Mouse (Mus musculus) embryonic facial prominence, embryonic 15.5 days (tissue): ENCODE results near the gene Pgp. TPM values are rescaled to one million over a fixed set of nuclear protein-coding genes. Genes with fewer than 3 reads are reported as not detected.

Source experiments
- ATAC-seq: fragments of 200-750 bp; cut with Nextera tagmentation; 2 replicates; pipeline ENCODE4 v1.8.0; 2017; ENCODE audit warnings: low read depth, moderate TSS enrichment; ENCODE audit not compliant: insufficient number of reproducible peaks, low FRiP score, low TSS enrichment
- H3K27ac ChIP-seq: fragments of 300-500 bp; sonication (generic); replicated peaks from 2 replicates; pipeline ENCODE4 v1.5.1; 2015; ENCODE audit warnings: mild to moderate bottlenecking, inconsistent platforms
- H3K27me3 ChIP-seq: fragments of 300-500 bp; sonication (generic); 2 replicates; pipeline ENCODE4 v1.6.1; 2015; ENCODE audit warnings: inconsistent platforms
- H3K36me3 ChIP-seq: fragments of 300-500 bp; sonication (generic); 2 replicates; pipeline ENCODE4 v1.6.1; 2015; ENCODE audit warnings: mild to moderate bottlenecking, inconsistent platforms
- H3K4me1 ChIP-seq: fragments of 300-500 bp; sonication (generic); 2 replicates; pipeline ENCODE4 v1.6.1; 2015; ENCODE audit warnings: inconsistent platforms
- H3K4me2 ChIP-seq: fragments of 300-500 bp; sonication (generic); replicated peaks from 2 replicates; pipeline ENCODE4 v1.6.1; 2015; ENCODE audit warnings: mild to moderate bottlenecking, inconsistent platforms
- H3K4me3 ChIP-seq: fragments of 300-500 bp; sonication (generic); replicated peaks from 2 replicates; pipeline ENCODE4 v1.5.1; 2015; ENCODE audit warnings: mild to moderate bottlenecking, inconsistent platforms
- H3K9ac ChIP-seq: fragments of 300-500 bp; sonication (generic); 2 replicates; pipeline ENCODE4 v1.6.1; 2015; ENCODE audit warnings: inconsistent platforms
- H3K9me3 ChIP-seq: fragments of 300-500 bp; sonication (generic); replicated peaks from 2 replicates; pipeline ENCODE4 v1.6.1; 2016; ENCODE audit warnings: inconsistent platforms
- WGBS: fragments of 180-500 bp; shearing (Covaris S2); methylation state at CpG from one replicate; pipeline ENCODE4 v1.1.7; 2015; 5-methylcytosine and 5-hydroxymethylcytosine counted together
- polyA plus RNA-seq: library from polyadenylated mRNA; unstranded; fragments of >200 nt; fragmentation: Nextera tagmentation; extraction: Ambion mirVana; gene quantifications from 2 replicates; pipeline ENCODE4 v1.2.1, GENCODE M21; 2015

The Pgp gene
- polyA plus RNA-seq, 1 experiment from 2014 or later = 48.9 TPM

DNA sequence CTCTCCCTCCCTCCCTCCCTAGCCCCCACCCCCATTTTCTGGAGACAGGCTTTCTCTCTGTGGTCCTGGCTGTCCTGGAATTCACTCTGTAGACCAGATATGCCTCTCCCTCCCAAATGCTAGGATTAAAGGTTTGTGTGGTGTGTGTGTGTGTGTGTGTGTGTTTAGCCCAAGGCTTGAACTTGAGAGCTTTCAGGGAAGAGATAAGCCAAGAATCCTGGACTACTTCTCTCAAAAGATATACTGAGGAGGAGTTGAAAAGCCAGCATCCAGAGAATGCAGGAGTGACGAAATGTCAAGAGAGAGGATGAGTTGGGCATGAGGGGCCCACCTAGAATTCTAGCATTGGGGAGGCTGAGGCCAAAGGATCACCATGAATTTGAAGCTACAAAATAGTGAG, 7.3 kb upstream of the Pgp start:
- ATAC-seq = no peak
- H3K9me3 ChIP-seq = no peaks in the 10 kb centered on the region
- H3K36me3 ChIP-seq = no peaks in the 10 kb centered on the region
- 69% methylated on average over 1 of the region's 1 CpGs for WGBS
- H3K27ac ChIP-seq = no peak overlapping the region
- H3K4me2 ChIP-seq = no peak overlapping the region
- no peaks in the 10 kb centered on the region for H3K27me3 ChIP-seq
- no peaks in the 10 kb centered on the region for H3K4me1 ChIP-seq
- H3K4me3 ChIP-seq = no peak overlapping the region
- no peak overlapping the region for H3K9ac ChIP-seq

DNA sequence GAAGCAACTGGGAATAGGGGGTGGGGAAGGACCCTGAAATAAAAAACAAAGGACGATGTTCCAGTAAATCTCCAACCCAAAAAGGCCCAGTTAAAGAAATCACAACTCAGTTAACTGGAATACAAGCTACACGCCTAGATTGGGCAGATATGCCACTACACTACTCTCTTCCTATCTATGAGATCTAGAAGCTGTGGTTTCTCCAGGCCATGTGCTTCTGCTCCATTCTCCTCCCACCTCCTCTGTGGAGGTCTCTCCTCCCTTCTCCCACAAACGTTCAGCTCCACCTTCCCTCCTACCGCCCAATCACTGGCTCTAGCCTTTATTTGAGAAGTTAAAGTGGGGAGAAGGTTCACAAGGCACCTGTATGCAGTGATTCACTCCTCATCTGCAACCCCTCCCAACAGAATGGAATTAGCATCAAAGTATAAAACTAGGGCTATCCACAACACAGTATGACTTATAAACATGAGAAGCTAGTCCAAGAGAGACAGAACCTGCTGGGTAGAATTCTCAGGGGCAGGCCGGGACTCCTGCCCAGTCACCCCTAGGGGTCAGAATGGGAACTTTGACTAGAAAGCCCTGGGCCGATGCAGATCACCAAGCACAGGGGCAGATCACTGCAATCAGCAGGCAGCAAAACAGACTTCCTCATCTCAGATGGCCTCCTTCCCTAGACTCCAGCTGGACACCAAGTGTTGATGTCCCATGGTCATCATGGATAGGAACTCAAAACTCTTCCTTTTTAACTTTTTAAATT, 6.6 kb upstream of the Pgp start:
- H3K9me3 ChIP-seq = no peaks in the 10 kb centered on the region
- no peak overlapping the region for H3K27ac ChIP-seq
- WGBS = 52% methylated on average over 6 of the region's 6 CpGs
- no peaks in the 10 kb centered on the region for H3K36me3 ChIP-seq
- no peak overlapping the region for H3K4me2 ChIP-seq
- no peak overlapping the region for H3K9ac ChIP-seq
- no peaks in the 10 kb centered on the region for H3K4me1 ChIP-seq
- H3K27me3 ChIP-seq = no peaks in the 10 kb centered on the region
- ATAC-seq = no peak
- H3K4me3 ChIP-seq = no peak overlapping the region

DNA sequence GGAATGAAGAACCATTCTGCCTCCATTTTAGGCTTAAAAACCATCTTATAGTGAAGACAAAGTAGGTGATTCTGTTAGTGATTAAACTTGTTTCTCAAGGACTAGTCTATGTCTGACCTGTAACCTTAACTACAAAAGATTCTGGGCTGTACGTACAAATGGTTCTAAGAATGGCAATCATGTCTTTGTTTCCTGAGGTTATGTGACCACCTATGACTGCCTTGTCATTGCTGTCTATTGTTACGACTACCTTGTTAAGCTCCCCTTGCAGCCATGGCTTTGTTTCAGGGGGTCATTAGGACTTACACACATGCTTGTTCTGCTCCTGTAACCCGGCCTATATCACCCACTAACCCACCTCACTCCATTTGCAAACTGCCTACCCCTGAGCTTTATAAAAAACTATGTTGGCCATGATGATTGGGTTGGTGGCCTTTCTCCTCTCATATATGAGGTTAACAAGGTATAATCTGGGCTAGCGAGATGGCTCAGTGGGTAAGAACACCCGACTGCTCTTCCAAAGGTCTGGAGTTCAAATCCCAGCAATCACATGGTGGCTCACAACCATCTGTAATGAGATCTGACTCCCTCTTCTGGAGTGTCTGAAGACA, 1.5 kb upstream of the Pgp start:
- no peak for ATAC-seq
- Histone ChIP-seq H3K4me1 (peaks cover 25% of the 10 kb centered on the region), H3K9me3 (no peaks in the 10 kb centered on the region), H3K4me3 (no peak overlapping the region), H3K27me3 (no peaks in the 10 kb centered on the region), H3K27ac (no peak overlapping the region), H3K9ac (no peak overlapping the region), H3K4me2 (no peak overlapping the region), H3K36me3 (peaks cover 3% of the 10 kb centered on the region; the same call in 1 of the 2 replicates)
- WGBS = 95% methylated on average over 5 of the region's 5 CpGs

DNA sequence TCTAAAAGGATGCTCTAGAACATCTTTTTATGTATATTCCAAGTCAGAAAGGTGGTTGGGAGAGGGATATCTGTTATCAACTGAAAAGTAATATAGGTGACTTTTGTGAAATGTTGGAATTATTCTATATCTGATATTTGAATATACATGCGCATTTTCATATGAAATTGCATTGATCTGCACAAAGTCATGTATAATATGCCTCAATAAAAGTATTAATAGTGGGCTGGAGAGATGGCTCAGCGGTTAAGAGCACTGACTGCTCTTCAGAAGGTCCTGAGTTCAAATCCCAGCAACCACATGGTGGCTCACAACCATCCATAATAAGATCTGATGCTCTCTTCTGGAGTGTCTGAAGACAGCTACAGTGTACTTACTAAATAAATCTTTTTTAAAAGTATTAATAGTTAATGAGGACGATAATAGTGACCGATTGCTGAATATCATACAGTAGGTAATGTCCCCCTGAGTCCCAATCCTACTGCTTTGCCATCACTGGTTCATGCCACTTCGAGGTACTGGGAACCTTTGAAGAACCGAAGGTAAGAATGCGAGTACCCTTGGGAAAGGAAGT, 769 bp upstream of the Pgp start:
- WGBS = 18% methylated on average over 7 of the region's 7 CpGs
- H3K27ac ChIP-seq = peak overlapping the region; percentile 82
- H3K4me1 ChIP-seq = peaks cover 25% of the 10 kb centered on the region
- peak overlapping the region; percentile 43 for H3K9ac ChIP-seq
- H3K36me3 ChIP-seq = peaks cover 9% of the 10 kb centered on the region
- no peaks in the 10 kb centered on the region for H3K9me3 ChIP-seq
- peak overlapping the region; percentile 84 for H3K4me3 ChIP-seq
- H3K4me2 ChIP-seq = peak overlapping the region; percentile 96
- no peaks in the 10 kb centered on the region for H3K27me3 ChIP-seq
- no peak for ATAC-seq

DNA sequence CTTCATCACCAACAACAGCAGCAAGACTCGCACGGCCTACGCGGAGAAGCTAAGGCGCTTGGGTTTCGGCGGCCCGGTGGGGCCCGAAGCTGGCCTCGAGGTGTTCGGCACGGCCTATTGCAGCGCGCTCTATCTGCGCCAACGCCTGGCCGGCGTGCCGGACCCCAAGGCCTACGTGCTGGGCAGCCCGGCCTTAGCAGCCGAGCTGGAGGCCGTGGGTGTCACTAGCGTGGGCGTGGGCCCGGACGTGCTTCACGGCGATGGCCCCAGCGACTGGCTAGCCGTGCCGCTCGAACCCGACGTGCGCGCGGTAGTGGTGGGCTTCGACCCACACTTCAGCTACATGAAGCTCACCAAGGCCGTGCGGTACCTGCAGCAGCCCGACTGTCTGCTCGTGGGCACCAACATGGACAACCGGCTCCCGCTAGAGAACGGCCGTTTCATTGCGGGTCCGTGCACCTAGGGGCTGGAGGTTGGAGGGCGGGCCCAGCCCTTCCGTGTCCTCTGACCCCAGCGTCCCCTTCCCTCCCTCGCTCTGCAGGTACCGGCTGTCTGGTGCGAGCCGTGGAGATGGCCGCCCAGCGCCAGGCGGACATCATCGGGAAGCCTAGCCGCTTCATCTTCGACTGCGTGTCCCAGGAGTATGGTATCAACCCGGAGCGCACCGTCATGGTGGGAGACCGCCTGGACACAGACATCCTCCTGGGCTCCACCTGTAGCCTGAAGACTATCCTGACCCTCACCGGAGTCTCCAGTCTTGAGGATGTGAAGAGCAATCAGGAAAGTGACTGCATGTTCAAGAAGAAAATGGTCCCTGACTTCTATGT, 722 bp downstream of the Pgp start:
- Histone ChIP-seq H3K9me3 (no peaks in the 10 kb centered on the region), H3K36me3 (peaks cover 24% of the 10 kb centered on the region), H3K27ac (0 out of 2 replicates have a peak overlapping the region, but pooled peaks have one; percentile 35), H3K9ac (peak overlapping the region; percentile 75), H3K4me2 (peak overlapping the region; percentile 96), H3K4me1 (peaks cover 25% of the 10 kb centered on the region), H3K4me3 (peak overlapping the region; percentile 84), H3K27me3 (no peaks in the 10 kb centered on the region)
- under 1% methylated on average over 68 of the region's 68 CpGs for WGBS
- peak; percentile 48; the same call in 1 of the 2 replicates for ATAC-seq

DNA sequence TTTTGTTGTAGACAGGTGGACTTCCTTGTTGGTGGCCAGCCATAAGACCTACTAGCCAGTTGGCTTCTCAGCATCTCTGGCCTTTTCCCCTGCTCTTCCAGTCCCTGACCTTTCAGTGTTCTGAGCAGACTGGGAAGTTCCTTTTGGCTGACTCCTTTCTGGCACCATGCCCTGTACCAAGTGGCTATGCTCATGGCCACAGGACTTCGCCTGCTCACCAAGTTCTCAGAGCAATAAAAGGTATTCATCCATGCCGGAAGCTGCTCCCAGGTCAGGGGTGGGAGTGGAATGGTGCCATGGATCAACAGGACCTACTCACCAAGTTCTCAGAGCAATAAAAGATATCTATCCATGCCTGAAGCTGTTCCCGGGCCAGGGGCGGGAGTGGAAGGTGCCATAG, 2.3 kb downstream of the Pgp start:
- H3K36me3 ChIP-seq = peaks cover 39% of the 10 kb centered on the region
- peaks cover 26% of the 10 kb centered on the region for H3K4me1 ChIP-seq
- ATAC-seq = no peak
- H3K27ac ChIP-seq = no peak overlapping the region
- 0 out of 2 replicates have a peak overlapping the region, but pooled peaks have one; percentile 84 for H3K4me3 ChIP-seq
- 79% methylated on average over 4 of the region's 4 CpGs for WGBS
- no peaks in the 10 kb centered on the region for H3K27me3 ChIP-seq
- peak overlapping the region; percentile 96; the same call in 1 of the 2 replicates for H3K4me2 ChIP-seq
- H3K9me3 ChIP-seq = no peaks in the 10 kb centered on the region
- 0 out of 2 replicates have a peak overlapping the region, but pooled peaks have one; percentile 4 for H3K9ac ChIP-seq

DNA sequence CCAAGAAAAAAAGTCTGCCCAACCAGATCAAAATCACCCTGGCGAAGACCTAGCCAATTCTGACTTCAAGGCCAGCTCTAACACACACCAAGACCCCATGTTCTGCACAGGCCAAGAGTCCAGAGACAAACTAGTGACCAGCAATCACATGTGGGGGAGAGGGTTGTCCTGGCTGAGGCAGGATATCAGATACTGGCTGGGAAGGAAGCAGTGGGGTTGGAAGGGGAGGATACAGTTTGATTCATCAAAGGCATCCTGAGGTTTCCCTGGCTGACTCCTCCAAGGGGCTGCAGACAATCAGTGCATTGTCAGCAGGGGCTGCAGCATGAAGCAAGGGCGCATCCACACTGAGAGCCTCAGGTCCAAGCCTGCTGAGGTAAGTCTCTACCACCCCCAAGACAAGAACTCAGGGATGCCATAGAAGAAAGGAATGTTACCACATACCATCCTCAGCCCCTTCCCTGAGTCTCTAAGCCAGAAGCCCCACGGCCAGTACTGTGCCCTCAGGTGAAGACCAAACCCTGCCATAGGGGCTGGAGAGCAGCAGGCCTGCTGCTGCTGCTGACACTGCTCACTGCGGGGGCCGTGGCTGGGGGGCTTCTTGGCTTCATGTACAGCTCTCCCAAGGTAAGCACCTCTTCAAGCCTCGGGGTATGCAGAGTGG, 3.6 kb downstream of the Pgp start, which contains the start of gene Bricd5:
TSS of gene Bricd5 (plus strand) at position 273 of the 664 bp plus-strand sequence.
- Histone ChIP-seq H3K9ac (no peak within 1 kb of the TSS), H3K4me3 (no peak within 1 kb of the TSS), H3K27ac (0 out of 2 replicates have a peak within 1 kb of the TSS, but pooled peaks have one; percentile 25), H3K4me1 (peaks cover 36% of the 10 kb centered on the region), H3K4me2 (peak within 1 kb of the TSS; percentile 96; the same call in 1 of the 2 replicates), H3K36me3 (peaks cover 40% of the 10 kb centered on the region), H3K9me3 (no peaks in the 10 kb centered on the region), H3K27me3 (no peaks in the 10 kb centered on the region)
- 50% methylated on average over 6 of the region's 6 CpGs for WGBS
- no peak for ATAC-seq

DNA sequence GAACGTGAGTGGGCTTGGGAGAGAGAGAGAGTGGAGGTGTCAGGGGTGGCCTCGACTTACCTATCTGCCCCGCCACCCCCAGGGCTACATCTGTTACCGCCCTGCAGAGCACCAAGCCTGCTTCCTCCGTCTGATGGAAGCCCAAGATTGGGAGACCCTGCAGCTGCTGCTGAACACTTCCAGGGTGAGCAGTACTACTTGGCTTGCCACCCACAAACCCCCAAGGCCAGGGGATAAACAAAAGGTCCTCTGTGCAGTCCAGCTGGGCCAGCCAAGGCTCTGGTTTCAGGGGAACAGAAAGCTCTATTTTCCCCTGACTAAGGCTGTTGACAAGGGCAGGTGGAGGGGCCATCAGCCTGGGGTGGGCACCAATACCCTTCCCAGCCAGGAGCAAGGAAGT, 4.4 kb downstream of the Pgp start:
- Histone ChIP-seq H3K27ac (0 out of 2 replicates have a peak overlapping the region, but pooled peaks have one; percentile 25), H3K36me3 (peaks cover 40% of the 10 kb centered on the region)

DNA sequence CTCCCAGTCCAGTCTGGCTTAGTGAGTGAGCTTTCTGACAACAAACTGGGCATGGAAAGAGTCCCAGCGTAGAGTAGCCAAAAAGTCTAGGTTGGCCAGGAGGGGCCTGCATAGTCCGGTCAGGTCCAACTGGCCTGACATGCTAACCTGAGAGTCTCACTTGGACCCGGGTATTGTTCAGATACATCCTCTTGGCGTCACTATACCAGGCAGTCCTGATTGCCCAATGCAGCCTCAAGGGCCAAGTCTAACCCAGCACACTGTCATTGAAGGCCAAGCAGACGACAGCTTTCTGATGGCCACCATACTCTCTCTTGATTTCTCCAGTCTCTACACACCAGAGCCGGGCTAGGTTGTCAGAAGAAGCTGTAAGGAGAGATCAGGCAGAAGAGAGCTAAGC, 5.4 kb downstream of the Pgp start:
- Histone ChIP-seq H3K4me1 (peaks cover 36% of the 10 kb centered on the region), H3K36me3 (peaks cover 40% of the 10 kb centered on the region), H3K4me3 (no peak overlapping the region), H3K4me2 (no peak overlapping the region), H3K27ac (no peak overlapping the region), H3K9ac (no peak overlapping the region), H3K27me3 (no peaks in the 10 kb centered on the region), H3K9me3 (no peaks in the 10 kb centered on the region)
- 91% methylated on average over 6 of the region's 6 CpGs for WGBS
- ATAC-seq = no peak

More for the DNA sequence above, 4.4 kb downstream of the Pgp start:
- Histone ChIP-seq H3K27me3 (no peaks in the 10 kb centered on the region), H3K9me3 (no peaks in the 10 kb centered on the region), H3K4me2 (no peak overlapping the region), H3K4me3 (no peak overlapping the region), H3K4me1 (peaks cover 36% of the 10 kb centered on the region), H3K9ac (no peak overlapping the region)
- no peak for ATAC-seq
- 44% methylated on average over 5 of the region's 5 CpGs for WGBS

DNA sequence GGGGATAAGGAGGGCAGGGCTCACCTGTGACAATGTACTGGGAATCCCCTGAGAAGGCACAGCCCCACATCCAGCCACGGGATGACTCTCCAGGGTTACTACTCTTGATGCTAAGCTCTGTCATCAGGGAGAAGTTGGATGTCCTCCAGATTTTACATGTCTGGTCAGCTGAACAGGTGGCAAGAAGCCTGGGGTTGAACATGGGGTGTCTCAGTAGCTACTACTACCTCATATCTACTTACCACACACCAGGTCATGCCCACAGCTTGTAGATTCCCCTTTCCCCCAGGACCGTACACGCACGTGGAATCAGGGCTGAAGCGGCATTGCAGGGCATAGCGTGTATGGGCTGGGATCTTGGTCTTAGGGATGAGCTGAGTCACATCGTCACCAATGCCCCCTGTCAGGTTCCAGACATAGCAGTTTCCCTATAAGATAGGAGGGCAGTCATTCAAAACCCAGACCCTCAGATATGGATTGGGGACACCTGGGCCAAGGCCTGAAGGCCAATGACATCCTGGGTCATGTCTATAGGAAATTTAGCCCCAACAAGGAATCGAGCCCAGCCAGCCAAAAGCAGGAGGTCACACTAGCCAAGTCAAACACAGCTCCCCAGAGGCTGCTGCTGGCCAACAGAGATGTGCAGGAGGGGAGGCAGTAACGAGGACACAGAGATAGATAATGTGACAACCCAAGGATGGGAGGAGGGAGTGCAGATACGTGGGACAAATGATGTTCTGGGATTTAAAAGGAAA, 6.0 kb downstream of the Pgp start:
- whole genome bisulfite sequencing = 90% methylated on average over 10 of the region's 10 CpGs
- Histone ChIP-seq H3K27me3 (no peaks in the 10 kb centered on the region), H3K9me3 (no peaks in the 10 kb centered on the region), H3K9ac (no peak overlapping the region), H3K4me2 (no peak overlapping the region), H3K4me3 (no peak overlapping the region), H3K27ac (no peak overlapping the region), H3K4me1 (peaks cover 30% of the 10 kb centered on the region), H3K36me3 (peaks cover 40% of the 10 kb centered on the region)
- ATAC-seq = no peak
